Mouse (Mus musculus) MEL (cell line): ENCODE data around the gene Nmd3. TPM values are rescaled to one million over a fixed set of nuclear protein-coding genes. Genes with fewer than 3 reads are reported as not detected.

Experiments used
- DNase-seq: peaks from one replicate; pipeline ENCODE4 v3.0.0; 2011; ENCODE audit warnings: low read depth, low spot score
- H3K27ac ChIP-seq: 2 replicates; pipeline ENCODE4 v1.5.1; 2012; ENCODE audit warnings: low read depth, mild to moderate bottlenecking, control low read depth, low read length, moderate library complexity; ENCODE audit not compliant: control insufficient read depth
- H3K27me3 ChIP-seq, 2 experiments: fragments of 150-350 bp in 1 of 2; sonication (generic) in 1 of 2; 2 replicates each; pipeline ENCODE4 v1.6.1; 2012; ENCODE audit warnings: low read length in 2 of 2, mild to moderate bottlenecking in 2 of 2, improper control_type of control experiment in 1 of 2, moderate library complexity in 1 of 2; ENCODE audit not compliant: insufficient read depth in 2 of 2, control insufficient read depth in 1 of 2
- H3K36me3 ChIP-seq, 2 experiments: 2 replicates each; pipeline ENCODE4 v1.6.1; 2012 to 2014; ENCODE audit warnings: low read length in 2 of 2, improper control_type of control experiment in 1 of 2, inconsistent platforms in 1 of 2, mild to moderate bottlenecking in 1 of 2; ENCODE audit not compliant: insufficient read depth in 2 of 2, control insufficient read depth in 1 of 2
- H3K4me1 ChIP-seq, 2 experiments: fragments of 150-350 bp in 1 of 2; sonication (generic) in 1 of 2; 2 replicates each; pipeline ENCODE4 v1.6.1; 2012; ENCODE audit warnings: low read length in 2 of 2, improper control_type of control experiment in 1 of 2, mild to moderate bottlenecking in 1 of 2; ENCODE audit not compliant: insufficient read depth in 2 of 2, control insufficient read depth in 1 of 2
- H3K4me3 ChIP-seq, 2 experiments: fragments of 150-350 bp in 1 of 2; sonication (generic) in 1 of 2; 2 replicates each; pipeline ENCODE4 v1.5.1; 2012; ENCODE audit warnings: low read depth in 2 of 2, low read length in 2 of 2, mild to moderate bottlenecking in 2 of 2, moderate library complexity in 2 of 2, control low read depth in 1 of 2, improper control_type of control experiment in 1 of 2; ENCODE audit not compliant: control insufficient read depth in 1 of 2, insufficient read depth in 1 of 2
- H3K79me2 ChIP-seq: 2 replicates; pipeline ENCODE4 v1.6.1; 2012; ENCODE audit warnings: mild to moderate bottlenecking, low read length, moderate library complexity; ENCODE audit not compliant: control insufficient read depth, poor library complexity, insufficient read depth
- H3K9ac ChIP-seq: 2 replicates; pipeline ENCODE4 v1.6.1; 2012; ENCODE audit warnings: low read depth, mild to moderate bottlenecking, control low read depth, low read length, moderate library complexity; ENCODE audit not compliant: control insufficient read depth, poor library complexity, severe bottlenecking
- H3K9me3 ChIP-seq: fragments of 150-350 bp; sonication (generic); replicated peaks from 2 replicates; pipeline ENCODE4 v1.6.1; 2012; ENCODE audit warnings: mild to moderate bottlenecking, low read length, improper control_type of control experiment, moderate library complexity; ENCODE audit not compliant: insufficient read depth
- CHD1 ChIP-seq: IDR thresholded peaks from 2 replicates; pipeline ENCODE4 v1.6.1; 2012; ENCODE audit warnings: low read depth, mild to moderate bottlenecking, inconsistent platforms, low read length, improper control_type of control experiment
- CTCF ChIP-seq, 3 experiments: IDR thresholded peaks in 2 of 3; conservative IDR thresholded peaks in 1 of 3; 2 replicates each; pipeline ENCODE4 v1.5.1; 2011 to 2012; ENCODE audit warnings: low read length in 3 of 3, low read depth in 2 of 3, mild to moderate bottlenecking in 2 of 3, improper control_type of control experiment in 1 of 3, inconsistent platforms in 1 of 3, mixed read lengths in 1 of 3, moderate library complexity in 1 of 3; ENCODE audit not compliant: control insufficient read depth in 1 of 3, insufficient read depth in 1 of 3, poor library complexity in 1 of 3, severe bottlenecking in 1 of 3
- ELF1 ChIP-seq: IDR thresholded peaks from 2 replicates; pipeline ENCODE4 v1.6.1; 2014; ENCODE audit warnings: low read depth, mild to moderate bottlenecking, inconsistent platforms, low read length, improper control_type of control experiment, moderate library complexity
- EP300 ChIP-seq, 2 experiments: IDR thresholded peaks; 2 replicates each; pipeline ENCODE4 v1.6.1; 2011; ENCODE audit warnings: improper control_type of control experiment in 2 of 2, low read length in 2 of 2, low read depth in 1 of 2, mild to moderate bottlenecking in 1 of 2
- ETS1 ChIP-seq: IDR thresholded peaks from 2 replicates; pipeline ENCODE4 v1.6.1; 2012; ENCODE audit warnings: low read depth, mild to moderate bottlenecking, inconsistent platforms, low read length, improper control_type of control experiment, moderate library complexity
- GABPA ChIP-seq: IDR thresholded peaks from 2 replicates; pipeline ENCODE4 v1.6.1; 2012; ENCODE audit warnings: low read depth, mild to moderate bottlenecking, inconsistent platforms, low read length, improper control_type of control experiment, moderate library complexity
- GATA1 ChIP-seq: IDR thresholded peaks from 2 replicates; pipeline ENCODE4 v1.6.1; 2011; ENCODE audit warnings: low read depth, low read length, improper control_type of control experiment
- HCFC1 ChIP-seq: IDR thresholded peaks from 2 replicates; pipeline ENCODE4 v1.6.1; 2012; ENCODE audit warnings: low read depth, mild to moderate bottlenecking, inconsistent platforms, low read length, improper control_type of control experiment, moderate library complexity
- KAT2A ChIP-seq: conservative IDR thresholded peaks from 2 replicates; pipeline ENCODE4 v1.6.1; 2012; ENCODE audit warnings: low read depth, low read length, improper control_type of control experiment, inconsistent platforms
- MAX ChIP-seq: IDR thresholded peaks from 2 replicates; pipeline ENCODE4 v1.6.1; 2011; ENCODE audit warnings: low read length, improper control_type of control experiment
- MAZ ChIP-seq: IDR thresholded peaks from 2 replicates; pipeline ENCODE4 v1.6.1; 2012; ENCODE audit warnings: low read depth, mild to moderate bottlenecking, inconsistent platforms, low read length, improper control_type of control experiment
- MEF2A ChIP-seq: IDR thresholded peaks from 2 replicates; pipeline ENCODE4 v1.6.1; 2014; ENCODE audit warnings: low read depth, mild to moderate bottlenecking, inconsistent platforms, low read length, improper control_type of control experiment; ENCODE audit not compliant: poor library complexity, insufficient replicate concordance, severe bottlenecking; ENCODE audit errors: extremely low read depth
- MYC ChIP-seq: IDR thresholded peaks from 2 replicates; pipeline ENCODE4 v1.6.1; 2011; ENCODE audit warnings: low read depth, mild to moderate bottlenecking, low read length, improper control_type of control experiment, moderate library complexity
- NELFE ChIP-seq: IDR thresholded peaks from 2 replicates; pipeline ENCODE4 v1.6.1; 2011; ENCODE audit warnings: low read depth, low read length, improper control_type of control experiment
- NRF1 ChIP-seq: IDR thresholded peaks from 2 replicates; pipeline ENCODE4 v1.6.1; 2014; ENCODE audit warnings: low read depth, mild to moderate bottlenecking, inconsistent platforms, low read length, improper control_type of control experiment, moderate library complexity; ENCODE audit not compliant: poor library complexity, insufficient read depth, severe bottlenecking
- POLR2AphosphoS2 ChIP-seq: IDR thresholded peaks from 2 replicates; pipeline ENCODE4 v1.6.1; 2011; ENCODE audit warnings: low read length, improper control_type of control experiment
- RCOR1 ChIP-seq: IDR thresholded peaks from 2 replicates; pipeline ENCODE4 v1.6.1; 2012; ENCODE audit warnings: low read depth, mild to moderate bottlenecking, inconsistent platforms, low read length, improper control_type of control experiment
- SMC3 ChIP-seq: IDR thresholded peaks from 2 replicates; pipeline ENCODE4 v1.6.1; 2011; ENCODE audit warnings: low read depth, low read length, improper control_type of control experiment
- TBP ChIP-seq: IDR thresholded peaks from 2 replicates; pipeline ENCODE4 v1.8.0; 2011; ENCODE audit warnings: low read depth, low read length, improper control_type of control experiment
- UBTF ChIP-seq: IDR thresholded peaks from 2 replicates; pipeline ENCODE4 v1.6.1; 2012; ENCODE audit warnings: low read depth, mild to moderate bottlenecking, inconsistent platforms, low read length, improper control_type of control experiment, moderate library complexity, borderline replicate concordance; ENCODE audit not compliant: insufficient read depth
- ZC3H11A ChIP-seq: IDR thresholded peaks from 2 replicates; pipeline ENCODE4 v1.6.1; 2012; ENCODE audit warnings: low read depth, mild to moderate bottlenecking, inconsistent platforms, low read length, improper control_type of control experiment
- ZKSCAN1 ChIP-seq: IDR thresholded peaks from 2 replicates; pipeline ENCODE4 v1.6.1; 2012; ENCODE audit warnings: low read depth, mild to moderate bottlenecking, inconsistent platforms, low read length, improper control_type of control experiment, moderate library complexity
- ZMIZ1 ChIP-seq: IDR thresholded peaks from 2 replicates; pipeline ENCODE4 v1.6.1; 2012; ENCODE audit warnings: low read depth, mild to moderate bottlenecking, inconsistent platforms, low read length, improper control_type of control experiment, moderate library complexity
- ZNF384 ChIP-seq: IDR thresholded peaks from 2 replicates; pipeline ENCODE4 v1.6.1; 2012; ENCODE audit warnings: low read depth, mild to moderate bottlenecking, inconsistent platforms, low read length, improper control_type of control experiment
- polyA plus RNA-seq, 2 experiments: library from polyadenylated mRNA; stranded (reverse) in 1 of 2; unstranded in 1 of 2; fragments of >175 nt in 1 of 2; fragments of >200 nt in 1 of 2; gene quantifications; 2 replicates each; pipeline versions ENCODE4 v1.2.1 to v1.2.4; 2012; ENCODE audit warnings: low replicate concordance in 2 of 2, low read depth in 1 of 2; ENCODE audit not compliant: insufficient read length in 2 of 2, insufficient read depth in 1 of 2, missing spikeins in 1 of 2
- total RNA-seq: library from RNA; depleted of rRNA; stranded (reverse); fragments of 300-350 nt; gene quantifications from 2 replicates; pipeline ENCODE4 v1.2.3, GENCODE M21; 2012

Gene Nmd3
- total and polyA plus RNA-seq, 3 experiments, result 189 to 956 (median 218) TPM

DNA sequence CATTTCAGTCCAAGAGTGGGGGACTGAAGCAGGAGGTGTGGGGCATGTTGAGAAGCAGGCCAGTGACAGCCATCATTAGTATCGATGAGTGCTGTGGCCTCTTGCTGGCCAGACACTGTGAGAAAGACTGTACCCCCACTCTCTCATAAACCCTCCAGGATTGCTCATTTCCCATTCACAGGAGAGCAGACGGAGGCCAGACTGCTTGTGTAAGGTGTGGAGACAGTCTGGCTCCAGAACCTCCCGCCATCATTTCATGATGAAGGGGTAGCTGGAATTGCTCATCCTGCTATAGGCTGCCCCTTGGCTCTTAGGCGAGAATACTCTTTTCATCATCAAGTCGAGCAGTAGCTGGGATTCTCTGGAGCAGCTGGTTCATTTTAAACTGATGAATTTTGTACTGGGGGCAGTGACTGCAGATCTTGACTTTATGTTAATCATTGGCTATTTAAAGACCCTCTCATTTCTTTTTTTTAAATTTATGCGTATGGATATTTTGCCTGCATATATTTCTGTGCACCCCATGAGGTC, 41.1 kb downstream of the Nmd3 start:
- H3K4me1 ChIP-seq, result no peaks in the 10 kb centered on the region
- H3K4me3 ChIP-seq, result no peak overlapping the region
- H3K79me2 ChIP-seq, result no peaks in the 10 kb centered on the region
- H3K9me3 ChIP-seq, result no peaks in the 10 kb centered on the region
- TF ChIP-seq ZNF384, result no peak
- no peak for TF ChIP-seq ZMIZ1
- TF ChIP-seq MEF2A, result no peak
- TF ChIP-seq MAX, result no peak
- no peak for TF ChIP-seq NRF1
- no peak for TF ChIP-seq ELF1
- no peak for TF ChIP-seq UBTF
- TF ChIP-seq MYC, result no peak
- no peak for TF ChIP-seq GABPA
- TF ChIP-seq CHD1, result no peak
- no peak for TF ChIP-seq NELFE
- no peak for TF ChIP-seq ZC3H11A
- TF ChIP-seq POLR2AphosphoS2, result no peak
- TF ChIP-seq EP300 (IDR thresholded peaks at IDR 0.05; ENCODE audit: low read depth in 1 of 2, low read length in 2 of 2), result no peak
- TF ChIP-seq MAZ, result no peak
- no peak for TF ChIP-seq HCFC1
- TF ChIP-seq GATA1, result no peak
- no peak for TF ChIP-seq TBP
- peaks cover 2% of the 10 kb centered on the region in 2 experiments; a peak in 1 of 4 replicates for H3K36me3 ChIP-seq
- H3K27me3 ChIP-seq, result no peaks in the 10 kb centered on the region
- no peak overlapping the region for H3K9ac ChIP-seq
- no peak for DNase-seq
- no peak overlapping the region for H3K27ac ChIP-seq

DNA sequence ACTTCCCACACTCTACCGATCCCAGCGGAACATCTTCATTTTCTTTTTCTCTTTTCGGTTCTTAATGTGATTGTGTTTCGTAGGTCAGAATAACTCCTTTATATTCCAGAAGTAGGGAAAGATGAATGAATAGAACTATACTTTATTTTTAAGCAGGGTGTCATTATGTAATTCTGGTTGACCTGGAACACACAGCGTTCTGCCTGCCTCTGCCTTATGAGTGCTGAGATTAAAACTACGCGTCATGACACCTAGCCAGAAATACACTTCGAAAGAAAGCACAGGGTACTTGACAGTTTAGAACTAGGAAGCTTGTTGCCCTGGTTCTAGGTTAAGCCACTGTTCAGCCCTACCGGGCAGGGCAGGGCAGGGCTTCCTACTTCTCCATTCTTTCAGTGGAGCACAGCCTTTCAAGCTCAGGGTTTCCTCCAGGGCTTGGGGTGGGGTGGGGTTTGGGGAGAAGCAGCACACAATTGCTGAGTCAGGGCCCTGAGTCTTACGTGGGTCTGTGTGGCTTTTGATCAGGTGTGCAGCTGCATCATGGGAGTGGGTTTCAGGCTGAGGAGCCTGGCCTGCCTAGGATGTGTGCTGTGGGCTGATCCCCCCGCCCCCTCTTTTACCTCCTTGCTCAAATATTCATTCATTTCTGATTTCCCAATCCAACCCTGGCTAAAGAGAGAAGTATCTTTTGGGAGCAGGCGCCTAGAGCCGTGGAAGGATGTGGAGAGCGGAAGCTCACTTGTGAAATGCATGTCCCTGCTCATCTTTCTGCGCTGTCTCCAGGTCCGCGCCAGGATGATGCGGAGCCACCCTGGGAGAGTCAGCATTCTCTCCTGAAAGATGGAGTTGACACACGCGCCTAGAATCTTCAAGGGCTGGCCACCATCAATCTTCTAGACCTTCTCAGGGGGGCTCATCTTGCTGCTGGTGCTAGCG, 42.1 kb downstream of the Nmd3 start:
- peak; percentile 44 for DNase-seq
- Histone ChIP-seq H3K27ac (no peak overlapping the region), H3K4me3 (no peak overlapping the region), H3K79me2 (no peaks in the 10 kb centered on the region), H3K9ac (no peak overlapping the region), H3K4me1 (no peaks in the 10 kb centered on the region), H3K27me3 (no peaks in the 10 kb centered on the region), H3K36me3 (peaks cover 2% of the 10 kb centered on the region in 2 experiments; a peak in 1 of 4 replicates), H3K9me3 (no peaks in the 10 kb centered on the region)
- TF ChIP-seq GATA1, result no peak
- TF ChIP-seq NELFE, result no peak
- no peak for TF ChIP-seq ETS1
- no peak for TF ChIP-seq MAZ
- TF ChIP-seq HCFC1, result no peak
- no peak for TF ChIP-seq ZMIZ1
- TF ChIP-seq ELF1, result no peak
- no peak for TF ChIP-seq CTCF (IDR thresholded peaks at IDR 0.05 in 2 of 3, conservative IDR thresholded peaks at IDR 0.05 in 1 of 3; ENCODE audit: control insufficient read depth in 1 of 3, insufficient read depth in 1 of 3, low read depth in 2 of 3, low read length in 3 of 3, poor library complexity in 1 of 3, severe bottlenecking in 1 of 3)
- TF ChIP-seq ZKSCAN1, result no peak
- TF ChIP-seq NRF1, result no peak
- no peak for TF ChIP-seq EP300 (IDR thresholded peaks at IDR 0.05; ENCODE audit: low read depth in 1 of 2, low read length in 2 of 2)
- no peak for TF ChIP-seq ZNF384
- no peak for TF ChIP-seq KAT2A
- no peak for TF ChIP-seq RCOR1
- TF ChIP-seq SMC3, result no peak
